Mouse (Mus musculus) limb, embryonic 10.5 days (tissue): Measurements from ENCODE around the gene Ttyh1. TPM values are rescaled to one million over a fixed set of nuclear protein-coding genes. Genes with fewer than 3 reads are reported as not detected.

Source experiments
- DNase-seq: peaks from one replicate; pipeline ENCODE4 v3.0.0-alpha.2; 2017; ENCODE audit warnings: low spot score
- H3K27ac ChIP-seq: fragments of 300-500 bp; sonication (generic); 2 replicates; pipeline ENCODE4 v1.5.1; 2016; ENCODE audit warnings: mild to moderate bottlenecking
- H3K27me3 ChIP-seq: fragments of 300-500 bp; sonication (generic); 2 replicates; pipeline ENCODE4 v1.6.1; 2016; ENCODE audit warnings: low read depth, mild to moderate bottlenecking; ENCODE audit not compliant: poor library complexity, severe bottlenecking
- H3K36me3 ChIP-seq: fragments of 300-500 bp; sonication (generic); 2 replicates; pipeline ENCODE4 v1.6.1; 2016; ENCODE audit warnings: mild to moderate bottlenecking, moderate library complexity
- H3K4me1 ChIP-seq: fragments of 300-500 bp; sonication (generic); 2 replicates; pipeline ENCODE4 v1.6.1; 2016
- H3K4me3 ChIP-seq: fragments of 300-500 bp; sonication (generic); 2 replicates; pipeline ENCODE4 v1.5.1; 2016; ENCODE audit warnings: mild to moderate bottlenecking, moderate library complexity
- H3K9me3 ChIP-seq: fragments of 300-500 bp; sonication (generic); replicated peaks from 2 replicates; pipeline ENCODE4 v1.6.1; 2016; ENCODE audit warnings: mild to moderate bottlenecking
- WGBS: fragments of 180-500 bp; shearing (Covaris S2); methylation state at CpG from one replicate; pipeline ENCODE4 v1.1.7; 2016; 5-methylcytosine and 5-hydroxymethylcytosine counted together
- polyA plus RNA-seq: library from polyadenylated mRNA; unstranded; fragments of >200 nt; fragmentation: Nextera tagmentation; extraction: Ambion mirVana; gene quantifications from 2 replicates; pipeline ENCODE4 v1.2.1, GENCODE M21; 2016

The Ttyh1 gene
- polyA plus RNA-seq, 1 experiment from 2014 or later = 1.2 TPM

- 25% methylated on average over 9 of the region's 9 CpGs for WGBS
- DNase-seq = no peak
- H3K27ac ChIP-seq = no peak overlapping the region
These were observed 6.1 kb downstream of the Ttyh1 start for GRCm38 (mm10) chr7:4125306-4125705.

DNA sequence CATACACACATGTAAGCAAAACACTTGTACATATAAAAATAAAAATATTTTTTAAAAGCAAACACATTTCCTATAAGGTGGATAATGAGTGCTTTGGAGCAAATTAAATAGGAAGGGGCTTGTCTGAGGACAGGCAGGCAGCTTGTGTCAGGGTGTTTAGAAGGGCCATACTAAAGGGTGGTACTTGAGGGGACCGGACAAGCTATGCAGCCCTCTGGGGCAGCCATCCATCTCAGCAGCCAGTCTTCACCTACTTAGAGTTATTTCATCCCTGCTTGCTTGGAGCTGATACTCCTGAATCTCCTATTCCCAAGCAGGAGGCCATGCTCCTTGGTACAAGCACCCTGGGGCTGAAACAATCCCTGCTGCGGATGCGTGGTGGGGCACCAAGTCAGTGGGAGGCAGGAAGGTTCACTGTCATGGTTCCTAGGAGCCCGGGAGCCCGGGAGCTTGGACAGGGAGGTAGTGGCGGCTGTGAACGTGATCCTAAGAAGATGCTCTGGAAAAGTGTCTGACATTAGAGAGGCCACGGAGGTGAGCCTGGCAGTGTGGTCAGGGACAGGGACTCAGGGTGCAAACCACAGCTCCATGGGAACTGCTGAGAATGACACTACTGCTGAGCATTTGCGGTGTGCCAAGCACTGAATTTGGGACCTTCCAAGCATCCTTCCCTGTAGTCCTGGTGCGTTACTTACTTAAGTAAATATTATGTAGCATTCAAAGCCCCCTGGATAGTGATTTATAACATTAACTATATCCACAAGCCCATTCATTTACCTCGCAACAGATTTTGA, 8.0 kb downstream of the Ttyh1 start:
- Histone ChIP-seq H3K27me3 (peaks cover 12% of the 10 kb centered on the region), H3K9me3 (no peaks in the 10 kb centered on the region), H3K36me3 (no peaks in the 10 kb centered on the region), H3K27ac (no peak overlapping the region), H3K4me3 (no peak overlapping the region), H3K4me1 (peaks cover 10% of the 10 kb centered on the region)
- WGBS = 89% methylated on average over 11 of the region's 11 CpGs
- DNase-seq = no peak

More at GRCm38 (mm10) chr7:4125306-4125705, 6.1 kb downstream of the Ttyh1 start:
- no peaks in the 10 kb centered on the region for H3K36me3 ChIP-seq
- peaks cover 10% of the 10 kb centered on the region for H3K4me1 ChIP-seq
- no peak overlapping the region for H3K4me3 ChIP-seq
- H3K9me3 ChIP-seq = no peaks in the 10 kb centered on the region
- peaks cover 31% of the 10 kb centered on the region for H3K27me3 ChIP-seq

DNA sequence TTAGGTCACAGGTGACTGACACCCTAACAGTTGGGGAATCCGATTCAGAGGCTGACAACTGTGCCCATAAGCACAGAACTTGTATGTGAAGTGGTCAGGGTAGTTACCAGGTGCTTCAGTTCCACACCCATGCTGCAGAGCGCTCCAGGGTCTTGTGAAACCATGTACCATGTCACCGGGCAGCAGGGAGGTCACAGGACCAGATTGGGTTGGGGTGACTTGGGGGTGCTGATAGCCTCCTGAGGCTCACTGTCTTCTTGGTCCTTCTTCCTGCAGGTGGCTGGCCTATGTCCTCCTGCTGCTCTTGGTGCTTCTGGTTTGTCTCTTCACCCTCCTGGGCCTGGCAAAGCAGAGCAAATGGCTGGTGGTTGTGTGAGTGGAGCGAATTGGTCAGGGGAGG, 8.7 kb downstream of the Ttyh1 start:
- Histone ChIP-seq H3K27me3 (0 out of 2 replicates have a peak, but pooled peaks cover 5% of the 10 kb centered on the region), H3K27ac (no peak overlapping the region), H3K4me3 (no peak overlapping the region), H3K36me3 (0 out of 2 replicates have a peak, but pooled peaks cover 2% of the 10 kb centered on the region), H3K4me1 (peaks cover 10% of the 10 kb centered on the region), H3K9me3 (no peaks in the 10 kb centered on the region)
- 89% methylated on average over 4 of the region's 4 CpGs for WGBS
- DNase-seq = no peak

- Histone ChIP-seq H3K4me1 (peaks cover 10% of the 10 kb centered on the region), H3K36me3 (0 out of 2 replicates have a peak, but pooled peaks cover 2% of the 10 kb centered on the region), H3K9me3 (no peaks in the 10 kb centered on the region), H3K27ac (no peak overlapping the region), H3K4me3 (no peak overlapping the region), H3K27me3 (no peaks in the 10 kb centered on the region)
- DNase-seq = no peak
- WGBS = 68% methylated on average over 6 of the region's 6 CpGs
These were observed 9.7 kb downstream of the Ttyh1 start for GRCm38 (mm10) chr7:4128860-4129259.

DNA sequence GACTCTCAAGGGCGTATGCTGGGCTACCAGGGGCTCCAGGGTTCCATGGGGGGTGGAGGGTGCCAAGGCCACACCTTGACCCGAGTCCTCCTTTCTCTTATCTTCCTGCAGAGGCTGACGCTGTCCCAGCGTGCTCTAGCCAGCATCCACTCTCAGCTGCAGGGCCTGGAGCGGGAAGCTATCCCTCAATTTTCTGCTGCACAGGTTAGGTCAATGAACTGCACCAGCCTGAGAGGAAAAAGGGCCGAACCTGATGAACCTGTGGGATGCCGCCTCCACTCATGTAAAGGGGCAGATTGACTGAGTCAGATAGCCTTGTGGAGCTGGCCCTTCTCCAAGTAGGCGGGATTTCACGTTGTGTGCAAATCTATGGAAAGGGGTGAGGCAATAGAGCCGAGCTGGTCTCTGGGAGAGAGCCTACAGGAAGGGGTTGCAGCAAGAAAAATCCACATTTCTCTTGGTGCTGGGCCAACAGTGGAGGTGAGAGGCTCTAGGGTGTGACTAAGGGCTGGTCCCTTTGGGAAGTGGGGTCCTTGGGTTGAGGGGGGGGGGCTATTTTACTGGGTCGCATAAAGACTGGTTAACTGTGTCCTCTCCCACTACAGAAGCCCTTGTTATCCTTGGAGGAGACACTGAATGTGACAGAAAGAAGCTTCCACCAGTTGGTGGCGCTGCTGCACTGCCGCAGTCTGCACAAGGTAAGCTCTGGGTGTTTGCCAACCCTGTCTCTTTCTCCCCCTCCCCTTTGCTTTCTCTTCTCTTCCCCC, 11.7 kb downstream of the Ttyh1 start:
- H3K9me3 ChIP-seq = no peaks in the 10 kb centered on the region
- H3K27ac ChIP-seq = no peak overlapping the region
- no peaks in the 10 kb centered on the region for H3K27me3 ChIP-seq
- H3K4me3 ChIP-seq = no peak overlapping the region
- no peaks in the 10 kb centered on the region for H3K4me1 ChIP-seq
- DNase-seq = peak; percentile 83
- 47% methylated on average over 13 of the region's 13 CpGs for WGBS
- 0 out of 2 replicates have a peak, but pooled peaks cover 2% of the 10 kb centered on the region for H3K36me3 ChIP-seq

GRCm38 (mm10) chr7:4131964-4132363, 12.8 kb downstream of the Ttyh1 start:
- no peak for DNase-seq
- 0 out of 2 replicates have a peak, but pooled peaks cover 2% of the 10 kb centered on the region for H3K36me3 ChIP-seq
- H3K4me3 ChIP-seq = no peak overlapping the region
- 95% methylated on average over 8 of the region's 8 CpGs for WGBS
- H3K27me3 ChIP-seq = no peaks in the 10 kb centered on the region
- H3K9me3 ChIP-seq = no peaks in the 10 kb centered on the region
- no peak overlapping the region for H3K27ac ChIP-seq
- no peaks in the 10 kb centered on the region for H3K4me1 ChIP-seq

GRCm38 (mm10) chr7:4132581-4132980, 13.4 kb downstream of the Ttyh1 start:
- H3K27ac ChIP-seq = no peak overlapping the region
- no peaks in the 10 kb centered on the region for H3K9me3 ChIP-seq
- H3K4me1 ChIP-seq = peaks cover under 1% of the 10 kb centered on the region; the same call in 1 of the 2 replicates
- 94% methylated on average over 3 of the region's 3 CpGs for WGBS
- H3K4me3 ChIP-seq = no peak overlapping the region
- DNase-seq = no peak
- H3K36me3 ChIP-seq = 0 out of 2 replicates have a peak, but pooled peaks cover 2% of the 10 kb centered on the region
- no peaks in the 10 kb centered on the region for H3K27me3 ChIP-seq

DNA sequence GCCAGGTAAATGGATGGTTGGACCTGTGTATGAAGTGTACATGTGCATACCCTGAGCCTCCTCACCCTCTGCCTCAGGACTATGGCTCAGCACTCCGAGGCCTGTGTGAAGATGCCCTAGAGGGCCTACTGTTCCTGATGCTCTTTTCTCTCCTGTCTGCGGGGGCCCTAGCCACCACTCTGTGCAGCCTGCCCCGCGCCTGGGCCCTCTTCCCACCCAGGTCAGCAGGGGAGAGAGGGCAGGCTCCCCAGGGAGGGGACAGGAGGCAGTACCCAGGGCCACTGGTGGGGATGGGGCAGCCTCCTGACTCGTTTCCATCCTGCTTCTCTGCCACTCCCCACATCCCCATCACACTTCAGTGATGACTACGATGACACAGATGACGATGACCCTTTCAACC, 13.8 kb downstream of the Ttyh1 start:
- H3K36me3 ChIP-seq = 0 out of 2 replicates have a peak, but pooled peaks cover 2% of the 10 kb centered on the region
- WGBS = 77% methylated on average over 7 of the region's 7 CpGs
- no peaks in the 10 kb centered on the region for H3K9me3 ChIP-seq
- DNase-seq = no peak
- H3K4me3 ChIP-seq = no peak overlapping the region
- no peak overlapping the region for H3K27ac ChIP-seq
- peaks cover 4% of the 10 kb centered on the region for H3K4me1 ChIP-seq
- H3K27me3 ChIP-seq = no peaks in the 10 kb centered on the region

DNA sequence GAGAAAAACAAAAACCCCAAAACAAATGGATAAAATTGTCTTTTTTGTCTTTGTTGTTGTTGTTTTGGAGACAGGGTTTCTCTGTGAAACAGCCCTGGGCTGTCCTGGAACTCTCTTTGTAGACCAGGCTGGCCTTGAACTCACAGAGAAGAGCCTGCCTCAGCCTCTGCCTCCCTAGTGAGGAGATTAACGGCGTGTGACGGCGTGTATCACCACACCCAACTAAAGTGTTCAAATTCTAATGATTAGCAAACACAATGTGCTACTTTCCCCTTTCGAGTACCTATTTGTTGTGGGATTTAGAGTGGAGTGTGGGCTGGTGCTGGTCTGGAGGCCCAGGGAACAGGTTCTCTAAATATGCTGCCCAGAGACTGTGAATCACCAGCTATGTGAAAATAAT, 15.7 kb downstream of the Ttyh1 start:
- peaks cover 20% of the 10 kb centered on the region for H3K36me3 ChIP-seq
- H3K4me3 ChIP-seq = no peak overlapping the region
- no peak overlapping the region for H3K27ac ChIP-seq
- no peaks in the 10 kb centered on the region for H3K27me3 ChIP-seq
- H3K9me3 ChIP-seq = no peaks in the 10 kb centered on the region
- DNase-seq = no peak
- WGBS = 94% methylated on average over 5 of the region's 5 CpGs
- peaks cover 8% of the 10 kb centered on the region for H3K4me1 ChIP-seq

DNA sequence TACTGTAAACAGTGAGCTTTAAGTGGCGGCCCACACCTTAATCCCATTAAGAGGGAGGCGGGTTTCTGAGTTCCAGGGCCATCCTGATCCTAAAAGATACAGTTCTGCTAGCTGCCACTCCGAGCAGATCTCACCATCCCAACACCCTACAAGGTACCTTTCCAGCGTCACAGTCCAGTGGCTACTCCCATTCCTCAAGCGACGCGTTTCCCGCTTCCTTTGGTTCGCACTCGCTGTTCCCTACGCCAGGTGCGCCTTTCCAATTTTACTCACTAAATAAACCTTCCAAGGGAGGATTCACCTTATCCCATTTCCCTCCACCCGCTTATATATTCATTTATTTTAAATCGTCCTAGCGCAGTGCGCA, 17.2 kb downstream of the Ttyh1 start:
- Histone ChIP-seq H3K36me3 (peaks cover 35% of the 10 kb centered on the region), H3K27me3 (no peaks in the 10 kb centered on the region), H3K4me3 (peak overlapping the region; percentile 71), H3K9me3 (no peaks in the 10 kb centered on the region), H3K27ac (peak overlapping the region; percentile 94), H3K4me1 (peaks cover 8% of the 10 kb centered on the region)
- no peak for DNase-seq
- WGBS = under 1% methylated on average over 16 of the region's 16 CpGs

DNA sequence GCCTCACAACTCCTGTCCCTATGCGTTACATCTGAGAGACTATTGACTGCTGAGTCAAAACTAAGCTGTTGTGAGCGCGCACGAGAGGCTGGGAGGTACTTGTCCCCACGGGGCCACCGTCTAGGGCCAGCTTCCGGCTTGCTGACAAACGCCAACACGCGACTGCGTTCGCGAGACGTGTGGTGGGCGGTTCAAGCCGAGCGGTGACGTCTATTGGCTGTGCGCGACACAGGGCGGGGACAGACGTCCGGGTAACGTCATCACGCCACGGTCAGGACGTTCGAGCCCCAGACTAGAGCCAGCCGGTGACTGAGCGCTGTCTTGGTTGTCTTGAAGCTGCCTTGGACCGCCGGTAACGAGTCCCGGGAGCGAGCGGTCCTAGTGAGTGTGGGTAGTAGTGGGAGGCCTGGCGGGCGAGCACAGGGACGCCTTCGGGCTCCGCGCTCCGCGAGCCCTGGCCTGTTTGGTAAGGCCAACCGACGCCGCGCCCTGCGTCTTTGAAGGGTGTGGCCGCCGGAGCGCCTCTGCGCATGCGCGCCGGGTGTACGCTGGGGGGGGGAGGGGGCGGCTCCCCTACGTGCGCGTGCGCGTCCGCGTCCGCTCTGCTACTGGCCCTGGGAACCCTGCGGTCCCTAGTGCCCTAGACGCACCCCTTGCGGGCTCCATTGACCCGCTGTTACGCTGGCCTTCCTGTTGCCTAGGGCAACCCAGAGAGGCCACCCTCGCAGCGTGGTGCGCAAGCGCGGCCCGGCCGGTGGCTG, 17.7 kb downstream of the Ttyh1 start, which contains the start of gene Leng8:
Gene Leng8 (plus strand): TSS at position 269 of the 761 bp plus-strand sequence.
- peak within 1 kb of the TSS; percentile 71 for H3K4me3 ChIP-seq
- H3K36me3 ChIP-seq = peaks cover 40% of the 10 kb centered on the region
- DNase-seq = peak; percentile 99
- peak within 1 kb of the TSS; percentile 94 for H3K27ac ChIP-seq
- no peaks in the 10 kb centered on the region for H3K27me3 ChIP-seq
- H3K4me1 ChIP-seq = peaks cover 8% of the 10 kb centered on the region
- no peaks in the 10 kb centered on the region for H3K9me3 ChIP-seq
- WGBS = under 1% methylated on average over 67 of the region's 78 CpGs

DNA sequence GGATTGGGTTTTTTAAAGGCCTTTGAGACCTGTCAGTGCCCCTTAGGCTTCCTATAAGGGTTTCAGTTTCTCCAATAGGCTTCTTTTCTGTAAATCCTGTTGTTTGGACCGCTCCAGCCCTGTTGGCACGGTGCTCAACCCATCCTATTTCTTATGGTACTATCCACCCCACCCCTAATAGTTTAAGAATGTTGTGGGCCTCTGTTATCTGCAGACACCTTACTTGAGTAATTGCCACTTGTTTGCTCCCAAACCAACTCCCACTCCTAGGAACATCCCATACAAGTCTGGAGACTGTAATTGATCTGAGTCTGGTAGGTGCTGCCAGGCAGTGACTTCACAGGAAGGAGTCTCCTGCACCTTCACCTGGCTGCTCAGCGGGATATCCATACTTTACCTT, 18.5 kb downstream of the Ttyh1 start:
- H3K4me3 ChIP-seq = peak overlapping the region; percentile 71
- 61% methylated on average over 3 of the region's 3 CpGs for WGBS

More for the DNA sequence above, 18.5 kb downstream of the Ttyh1 start:
- Histone ChIP-seq H3K4me1 (peaks cover 8% of the 10 kb centered on the region), H3K36me3 (peaks cover 46% of the 10 kb centered on the region), H3K9me3 (no peaks in the 10 kb centered on the region), H3K27ac (peak overlapping the region; percentile 94; the same call in 1 of the 2 replicates), H3K27me3 (no peaks in the 10 kb centered on the region)
- DNase-seq = no peak
